Mouse (Mus musculus) thymus, adult 2 months (tissue): ENCODE data around the gene Pyy.

Experiments
- CTCF ChIP-seq: fragments of 200-500 bp; IDR thresholded peaks from 2 replicates; pipeline ENCODE4 v1.5.1; 2012; ENCODE audit warnings: mild to moderate bottlenecking, control low read depth, low read length, moderate library complexity, borderline replicate concordance; ENCODE audit not compliant: control insufficient read depth, poor library complexity, insufficient read depth; ENCODE audit errors: extremely low read depth
- POLR2A ChIP-seq: fragments of 200-500 bp; IDR thresholded peaks from 2 replicates; pipeline ENCODE4 v1.6.1; 2012; ENCODE audit warnings: mild to moderate bottlenecking, low read length, control low read depth, moderate library complexity; ENCODE audit not compliant: control insufficient read depth, poor library complexity, insufficient read depth; ENCODE audit errors: extremely low read depth

GRCm38 (mm10) chr11:102140508-102140907 lies 32.9 kb upstream of the Pyy start:
- TF ChIP-seq CTCF (no peak), POLR2A (no peak)
